Mouse (Mus musculus) left cerebral cortex, postnatal 25 days (tissue): Measurements from ENCODE around the gene Cpox. TPM values are rescaled to one million over a fixed set of nuclear protein-coding genes. Genes with fewer than 3 reads are reported as not detected.

Experiments
- DNase-seq, 2 experiments: peaks; one replicate each; pipeline ENCODE4 v3.0.0; 2022; ENCODE audit warnings: low spot score in 2 of 2, mixed read lengths in 1 of 2
- intact Hi-C: fragments of 180-260 bp; cut with DNase I; formaldehyde crosslinking; loops from one replicate; pipeline ENCODE4 v1.15.1; 2025
- total RNA-seq, 2 experiments: library from RNA; stranded (reverse); gene quantifications; 2 replicates each; pipeline ENCODE4 v1.2.3; 2021

Gene Cpox
- total RNA-seq = 10 to 100 TPM; 40.2 to 40.4 TPM

- intact Hi-C loops = loop anchor here (1.0 to 10.0 kb wide), 3 partner anchors 58 to 1055 kb away; partner anchors contain the start of gene St3gal6
- DNase-seq = peak; percentile 88 to 90
Observed at GRCm38 (mm10) chr16:58669917-58670630, at the start of gene Cpox. TSS of gene Cpox (plus strand) at chr16:58670292.

- no peak for DNase-seq
- intact Hi-C loops = loop anchor here (5.0 to 10.0 kb wide), 2 partner anchors 100 to 782 kb away; partner anchors contain the start of genes Gabrr3 and St3gal6
Observed at GRCm38 (mm10) chr16:58622377-58622776, 47.7 kb upstream of the Cpox start.

GRCm38 (mm10) chr16:58623114-58623513, 47.0 kb upstream of the Cpox start:
- DNase-seq = no peak
- intact Hi-C loops = loop anchor here (5.0 to 10.0 kb wide), 2 partner anchors 101 to 782 kb away; partner anchors contain the start of genes Gabrr3 and St3gal6

- DNase-seq = peak; percentile 40 to 43
- intact Hi-C loops = loop anchor here (2.0 to 10.0 kb wide), 4 partner anchors 102 to 781 kb away; partner anchors contain the start of genes Gabrr3 and St3gal6
Observed at GRCm38 (mm10) chr16:58623944-58624343, 46.1 kb upstream of the Cpox start.

GRCm38 (mm10) chr16:58627597-58628335, 42.3 kb upstream of the Cpox start:
- no peak for DNase-seq
- intact Hi-C loops = loop anchor here (10.0 kb wide), 1 partner anchor 777 kb away; the partner anchor contains the start of gene Gabrr3

GRCm38 (mm10) chr16:58628336-58628680, 41.8 kb upstream of the Cpox start:
- DNase-seq = no peak
- intact Hi-C loops = loop anchor here (10.0 kb wide), 1 partner anchor 776 kb away; the partner anchor contains the start of gene Gabrr3

- intact Hi-C loops = loop anchor here (10.0 kb wide), 1 partner anchor 776 kb away; the partner anchor contains the start of gene Gabrr3
- no peak for DNase-seq
Observed at GRCm38 (mm10) chr16:58628968-58629367, 41.1 kb upstream of the Cpox start.

- intact Hi-C loops = loop anchor here (10.0 kb wide), 1 partner anchor 775 kb away; the partner anchor contains the start of gene Gabrr3
- no peak for DNase-seq
Observed at GRCm38 (mm10) chr16:58629736-58630135, 40.4 kb upstream of the Cpox start.

- no peak for DNase-seq
- intact Hi-C loops = no loop called here
Observed at GRCm38 (mm10) chr16:58635866-58636265, 34.2 kb upstream of the Cpox start.

- intact Hi-C loops = no loop called here
- DNase-seq = no peak
Observed at GRCm38 (mm10) chr16:58637448-58637847, 32.6 kb upstream of the Cpox start.

- DNase-seq = no peak
- intact Hi-C loops = no loop called here
Observed at GRCm38 (mm10) chr16:58638016-58638415, 32.1 kb upstream of the Cpox start.

- intact Hi-C loops = no loop called here
- no peak for DNase-seq
Observed at GRCm38 (mm10) chr16:58638689-58639175, 31.4 kb upstream of the Cpox start, which contains the start of gene E330017A01Rik. TSS of gene E330017A01Rik (minus strand) at chr16:58638739.

- intact Hi-C loops = no loop called here
- peak in 1 of 2 experiments; percentile 56 for DNase-seq
Observed at GRCm38 (mm10) chr16:58649979-58650378, 20.1 kb upstream of the Cpox start.

GRCm38 (mm10) chr16:58655751-58656150, 14.3 kb upstream of the Cpox start:
- no peak for DNase-seq
- intact Hi-C loops = no loop called here

- intact Hi-C loops = no loop called here
- no peak for DNase-seq
Observed at GRCm38 (mm10) chr16:58656526-58656925, 13.6 kb upstream of the Cpox start.

GRCm38 (mm10) chr16:58658668-58659067, 11.4 kb upstream of the Cpox start:
- no peak for DNase-seq
- intact Hi-C loops = no loop called here

GRCm38 (mm10) chr16:58661826-58662225, 8.3 kb upstream of the Cpox start:
- intact Hi-C loops = loop anchor here (5.0 to 10.0 kb wide), 3 partner anchors 200 to 1047 kb away; no protein-coding TSS in a partner anchor

GRCm38 (mm10) chr16:58662287-58662791, 7.8 kb upstream of the Cpox start:
- intact Hi-C loops = loop anchor here (5.0 to 10.0 kb wide), 3 partner anchors 200 to 1048 kb away; no protein-coding TSS in a partner anchor
- DNase-seq = no peak

More at GRCm38 (mm10) chr16:58661826-58662225, 8.3 kb upstream of the Cpox start:
- no peak for DNase-seq

GRCm38 (mm10) chr16:58663021-58663420, 7.1 kb upstream of the Cpox start:
- intact Hi-C loops = loop anchor here (5.0 to 10.0 kb wide), 3 partner anchors 201 to 1048 kb away; no protein-coding TSS in a partner anchor
- no peak for DNase-seq
